Comparison of ENCODE assay signal across 12 mouse cellular contexts in genomic region chr1:106566120-106567086, GRCm38 (mm10).
DNase-seq lines count a peak whose midpoint lies in the region; ATAC-seq and TF ChIP-seq lines count a peak whose summit lies in the region.
"Had no signal": no experiment of that assay in that cellular context is flagged by ENCODE, and none has a peak within 500 bp of the region (broad histone marks: within the 10 kb centered on the region; RNA-seq: fewer than 3 reads in every experiment).

No protein-coding gene starts in this region.

- intact Hi-C loops in gastrocnemius, adult 2 months (cut with DNase I), result no loop called here

- ATAC-seq in neural tube, embryonic 14.5 days (ENCODE audit: low read depth), result peak; percentile 41; the same call in 1 of the 2 replicates
- ATAC-seq in neural tube, embryonic 15.5 days (ENCODE audit: low FRiP score), result 0 out of 2 replicates have a peak, but pooled peaks have one; percentile 19
- no peak for ATAC-seq in liver, postnatal 0 days

- H3K4me1 ChIP-seq in neural tube, embryonic 14.5 days (ENCODE audit: control insufficient read depth, insufficient read depth, low read length), result no peaks in the 10 kb centered on the region
- H3K4me1 ChIP-seq in neural tube, embryonic 15.5 days, result no peaks in the 10 kb centered on the region
- no peaks in the 10 kb centered on the region for H3K4me1 ChIP-seq in liver, postnatal 0 days (ENCODE audit: insufficient read depth)

- no peaks in the 10 kb centered on the region for H3K9me3 ChIP-seq in neural tube, embryonic 14.5 days (ENCODE audit: control insufficient read depth, low read length)
- no peaks in the 10 kb centered on the region for H3K9me3 ChIP-seq in neural tube, embryonic 15.5 days (replicated peaks)
- H3K9me3 ChIP-seq in liver, postnatal 0 days (ENCODE audit: low read length), result no peaks in the 10 kb centered on the region
- H3K9me3 ChIP-seq: lung, embryonic 15.5 days had no signal

- no peak for TF ChIP-seq EP300 in liver, postnatal 0 days (IDR thresholded peaks at IDR 0.05; ENCODE audit: low read depth)

- no peak overlapping the region for H3K4me2 ChIP-seq in neural tube, embryonic 14.5 days (ENCODE audit: low read depth, low read length)
- no peak overlapping the region for H3K4me2 ChIP-seq in neural tube, embryonic 15.5 days
- no peak overlapping the region for H3K4me2 ChIP-seq in liver, postnatal 0 days (ENCODE audit: low read depth, low read length)
- H3K4me2 ChIP-seq: heart, embryonic 11.5 days; lung, embryonic 15.5 days had no signal

- H3K27ac ChIP-seq in gastrocnemius, adult 2 months, result peak overlapping the region; percentile 38
- no peak overlapping the region for H3K27ac ChIP-seq in neural tube, embryonic 14.5 days (ENCODE audit: low read depth, low read length)
- no peak overlapping the region; the same call in 1 of the 2 replicates for H3K27ac ChIP-seq in neural tube, embryonic 15.5 days (replicated peaks)
- H3K27ac ChIP-seq in liver, postnatal 0 days (ENCODE audit: low read depth), result no peak overlapping the region
- H3K27ac ChIP-seq: lung, embryonic 15.5 days had no signal

- H3K27me3 ChIP-seq in neural tube, embryonic 14.5 days (ENCODE audit: control insufficient read depth, insufficient read depth, low read length), result no peaks in the 10 kb centered on the region
- no peaks in the 10 kb centered on the region for H3K27me3 ChIP-seq in neural tube, embryonic 15.5 days (replicated peaks)
- H3K27me3 ChIP-seq in liver, postnatal 0 days (ENCODE audit: insufficient read depth, low read length), result no peaks in the 10 kb centered on the region
- H3K27me3 ChIP-seq: lung, embryonic 15.5 days had no signal

- TF ChIP-seq CTCF in gastrocnemius, adult 2 months (IDR thresholded peaks at IDR 0.05), result no peak
- TF ChIP-seq CTCF in liver, postnatal 0 days (IDR thresholded peaks at IDR 0.05; ENCODE audit: low read depth), result no peak

- H3K36me3 ChIP-seq in neural tube, embryonic 14.5 days (ENCODE audit: control insufficient read depth, insufficient read depth, low read length), result no peaks in the 10 kb centered on the region
- no peaks in the 10 kb centered on the region for H3K36me3 ChIP-seq in neural tube, embryonic 15.5 days
- no peaks in the 10 kb centered on the region for H3K36me3 ChIP-seq in liver, postnatal 0 days (replicated peaks; ENCODE audit: insufficient read depth, low read length)
- H3K36me3 ChIP-seq: lung, embryonic 15.5 days had no signal

- H3K4me3 ChIP-seq in gastrocnemius, adult 2 months, result no peak overlapping the region
- H3K4me3 ChIP-seq in neural tube, embryonic 14.5 days (ENCODE audit: low read depth, low read length), result no peak overlapping the region
- H3K4me3 ChIP-seq in neural tube, embryonic 15.5 days (replicated peaks), result no peak overlapping the region
- no peak overlapping the region for H3K4me3 ChIP-seq in liver, postnatal 0 days (ENCODE audit: low read depth, low read length)
- H3K4me3 ChIP-seq: lung, embryonic 15.5 days had no signal

- DNase-seq in gastrocnemius, adult 2 months, result no peak
- no peak for DNase-seq in gastrocnemius, postnatal 10 days
- no peak for DNase-seq in neural tube, embryonic 10.5 days (ENCODE audit: extremely low spot score, low spot score)
- peak; percentile 55 to 82 for DNase-seq in kidney, adult 8-10 months
- DNase-seq in liver, result no peak
- DNase-seq in liver, postnatal 0 days, result no peak
- DNase-seq: B cell, adult 2 months; cerebellum, adult 18-20 months had no signal

- WGBS in neural tube, embryonic 14.5 days, result 87% methylated on average over 6 of the region's 6 CpGs
- 84% methylated on average over 6 of the region's 6 CpGs for WGBS in neural tube, embryonic 15.5 days
- 77% methylated on average over 6 of the region's 6 CpGs for WGBS in liver, postnatal 0 days (ENCODE audit: insufficient replicate concordance)

- H3K9ac ChIP-seq in neural tube, embryonic 14.5 days (replicated peaks; ENCODE audit: low read depth, low read length), result no peak overlapping the region
- no peak overlapping the region for H3K9ac ChIP-seq in neural tube, embryonic 15.5 days (replicated peaks)
- no peak overlapping the region for H3K9ac ChIP-seq in liver, postnatal 0 days (replicated peaks)
- H3K9ac ChIP-seq: lung, embryonic 15.5 days had no signal

Comparison
In these comparisons a context has a peak if more than half of its experiments do, and no peak if none do; other contexts are left out.
1. DNase-seq: peak in kidney, adult 8-10 months (2 of 2); none in gastrocnemius, adult 2 months (single experiment), gastrocnemius, postnatal 10 days (single experiment), neural tube, embryonic 10.5 days (single experiment), liver (single experiment) and liver, postnatal 0 days (single experiment).